ENCODE assay signal across 8 mouse cellular contexts in the genomic region with DNA sequence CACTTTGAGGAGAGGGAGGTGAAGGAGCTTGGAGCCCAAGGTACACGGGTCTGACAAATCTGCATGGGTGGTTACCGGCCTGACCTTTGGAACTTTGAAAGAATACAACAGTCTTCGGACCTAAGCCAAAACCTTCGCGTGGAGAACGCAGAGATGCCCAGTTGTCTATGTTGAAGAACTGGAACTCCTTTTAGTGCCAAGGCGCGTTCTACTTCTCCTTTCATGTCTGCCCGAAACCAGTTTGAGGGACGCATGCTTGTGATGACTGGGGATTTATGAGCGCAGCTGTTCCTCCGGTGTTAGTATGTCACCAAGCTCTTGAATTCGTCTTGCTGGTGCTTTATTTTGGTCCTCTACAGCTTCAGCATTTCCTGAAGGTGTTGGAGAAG. TPM values are rescaled to one million over a fixed set of nuclear protein-coding genes. Genes with fewer than 3 reads are reported as not detected.
DNase-seq lines count a peak whose midpoint lies in the region; ATAC-seq and TF ChIP-seq lines count a peak whose summit lies in the region.

No protein-coding gene starts in this region.

- WGBS in hindbrain, embryonic 13.5 days, result 84% methylated on average over 13 of the region's 13 CpGs
- WGBS in liver, embryonic 16.5 days (ENCODE audit: insufficient replicate concordance), result 43% methylated on average over 13 of the region's 13 CpGs

- intact Hi-C loops in left cerebral cortex, postnatal 10 days (cut with DNase I), result no loop called here

- H3K4me1 ChIP-seq in MEL (ENCODE audit: control insufficient read depth in 1 of 2, insufficient read depth in 2 of 2, low read length in 2 of 2), result peaks cover 2 to 28% of the 10 kb centered on the region in 2 experiments
- peaks cover 42% of the 10 kb centered on the region for H3K4me1 ChIP-seq in hindbrain, embryonic 13.5 days (replicated peaks)
- H3K4me1 ChIP-seq in liver, embryonic 16.5 days (ENCODE audit: control insufficient read depth, low read depth, low read length), result peaks cover 18% of the 10 kb centered on the region

- H3K36me3 ChIP-seq in MEL (ENCODE audit: control insufficient read depth in 1 of 2, insufficient read depth in 2 of 2, low read length in 2 of 2), result peaks cover 2 to 22% of the 10 kb centered on the region in 2 experiments
- H3K36me3 ChIP-seq in hindbrain, embryonic 13.5 days, result no peaks in the 10 kb centered on the region
- H3K36me3 ChIP-seq in liver, embryonic 16.5 days (ENCODE audit: control insufficient read depth, insufficient read depth), result no peaks in the 10 kb centered on the region
- H3K36me3 ChIP-seq in splenic B cell, adult 2 months (ENCODE audit: control insufficient read depth, insufficient read depth, low read length, poor library complexity, severe bottlenecking), result no peaks in the 10 kb centered on the region

- peaks cover 24% of the 10 kb centered on the region for H3K79me2 ChIP-seq in MEL (ENCODE audit: control insufficient read depth, insufficient read depth, low read length, poor library complexity)

- peak overlapping the region; percentile 97 to 99 for H3K4me3 ChIP-seq in MEL (ENCODE audit: control insufficient read depth in 1 of 2, insufficient read depth in 1 of 2, low read depth in 2 of 2, low read length in 2 of 2)
- peak overlapping the region; percentile 68 for H3K4me3 ChIP-seq in hindbrain, embryonic 13.5 days
- peak overlapping the region; percentile 84 for H3K4me3 ChIP-seq in liver, embryonic 16.5 days (ENCODE audit: low read depth, low read length)

- H3K27me3 ChIP-seq in MEL (ENCODE audit: control insufficient read depth in 1 of 2, insufficient read depth in 2 of 2, low read length in 2 of 2), result no peaks in the 10 kb centered on the region
- peaks cover 8% of the 10 kb centered on the region; the same call in 1 of the 2 replicates for H3K27me3 ChIP-seq in hindbrain, embryonic 13.5 days
- H3K27me3 ChIP-seq in liver, embryonic 16.5 days (ENCODE audit: control insufficient read depth, insufficient read depth, low read depth, low read length), result no peaks in the 10 kb centered on the region
- no peaks in the 10 kb centered on the region for H3K27me3 ChIP-seq in splenic B cell, adult 2 months (ENCODE audit: control insufficient read depth, insufficient read depth, low read length, poor library complexity, severe bottlenecking)

- no peak for ATAC-seq in hindbrain, embryonic 13.5 days (ENCODE audit: low FRiP score)
- ATAC-seq in liver, embryonic 16.5 days (ENCODE audit: low read depth), result no peak

- H3K9me3 ChIP-seq in MEL (replicated peaks; ENCODE audit: insufficient read depth, low read length), result no peaks in the 10 kb centered on the region
- H3K9me3 ChIP-seq in hindbrain, embryonic 13.5 days, result no peaks in the 10 kb centered on the region
- no peaks in the 10 kb centered on the region for H3K9me3 ChIP-seq in liver, embryonic 16.5 days (replicated peaks; ENCODE audit: control insufficient read depth, low read length)

- H3K27ac ChIP-seq in MEL (ENCODE audit: control insufficient read depth, low read depth, low read length), result peak overlapping the region; percentile 67
- no peak overlapping the region for H3K27ac ChIP-seq in hindbrain, embryonic 13.5 days
- H3K27ac ChIP-seq in liver, embryonic 16.5 days (ENCODE audit: low read length), result peak overlapping the region; percentile 80

- TF ChIP-seq CTCF in MEL (IDR thresholded peaks at IDR 0.05 in 2 of 3, conservative IDR thresholded peaks at IDR 0.05 in 1 of 3; ENCODE audit: control insufficient read depth in 1 of 3, insufficient read depth in 1 of 3, low read depth in 2 of 3, low read length in 3 of 3, poor library complexity in 1 of 3, severe bottlenecking in 1 of 3), result no peak

- no peak for TF ChIP-seq RAD21 in MEL (IDR thresholded peaks at IDR 0.05; ENCODE audit: low read depth, low read length)

- H3K4me2 ChIP-seq in hindbrain, embryonic 13.5 days, result peak overlapping the region; percentile 90
- H3K4me2 ChIP-seq in liver, embryonic 16.5 days (ENCODE audit: low read depth, low read length), result peak overlapping the region; percentile 85

- TF ChIP-seq POLR2A in MEL (IDR thresholded peaks at IDR 0.05; ENCODE audit: control insufficient read depth in 1 of 2, insufficient read depth in 1 of 2, low read depth in 1 of 2, low read length in 2 of 2, poor library complexity in 1 of 2), result no peak

- DNase-seq in adrenal gland, adult (ENCODE audit: inconsistent age in 2 of 2, low spot score in 1 of 2), result peak; percentile 15 to 40
- DNase-seq in adrenal gland, adult 8-10 months, result no peak
- peak; percentile 75 for DNase-seq in MEL (ENCODE audit: low read depth, low spot score)
- peak; percentile 77 for DNase-seq in splenic B cell, adult 2 months (ENCODE audit: low read depth, low spot score)
- DNase-seq in cerebellum, postnatal 14 days, result no peak
- DNase-seq in left cerebral cortex, postnatal 10 days (ENCODE audit: extremely low spot score in 1 of 2, low spot score in 2 of 2), result no peak

- peak in 1 of 2 experiments; percentile 9; a peak in 1 of 4 replicates for TF ChIP-seq EP300 in MEL (IDR thresholded peaks at IDR 0.05; ENCODE audit: low read depth in 1 of 2, low read length in 2 of 2)

- H3K9ac ChIP-seq in MEL (ENCODE audit: control insufficient read depth, low read depth, low read length, poor library complexity, severe bottlenecking), result peak overlapping the region; percentile 98
- peak overlapping the region; percentile 74; the same call in 1 of the 2 replicates for H3K9ac ChIP-seq in hindbrain, embryonic 13.5 days
- H3K9ac ChIP-seq in liver, embryonic 16.5 days (ENCODE audit: low read depth, low read length), result peak overlapping the region; percentile 83

TF ChIP-seq in MEL, 35 proteins besides CTCF, POLR2A, EP300 and RAD21:
- peak; percentile 45; the same call in 1 of the 2 replicates for TF ChIP-seq MYC (IDR thresholded peaks at IDR 0.05; ENCODE audit: low read depth, low read length)
- TF ChIP-seq ZC3H11A (IDR thresholded peaks at IDR 0.05; ENCODE audit: low read depth, low read length), result no peak
- no peak for TF ChIP-seq UBTF (IDR thresholded peaks at IDR 0.05; ENCODE audit: borderline replicate concordance, insufficient read depth, low read depth, low read length)
- TF ChIP-seq BHLHE40 (IDR thresholded peaks at IDR 0.05; ENCODE audit: borderline replicate concordance, low read depth, low read length), result no peak
- TF ChIP-seq RCOR1 (IDR thresholded peaks at IDR 0.05; ENCODE audit: low read depth, low read length), result no peak
- TF ChIP-seq POLR2AphosphoS5 (IDR thresholded peaks at IDR 0.05; ENCODE audit: borderline replicate concordance, low read depth, low read length), result no peak

RNA-seq across cellular contexts. Expression of gene Scamp2, which starts 1.0 kb away (rescaled TPM):
- 10 to 100 TPM; 62.3 to 78.5 (median 71.9) TPM for total RNA-seq in adrenal gland, adult 8-10 months (2022)
- total RNA-seq in MEL (2012; rRNA removed), result 32.4 and 35.4 TPM in 2 replicates
- polyA plus RNA-seq in MEL (2012; ENCODE audit: insufficient read depth in 1 of 2, insufficient read length in 2 of 2, low read depth in 1 of 2, low replicate concordance in 2 of 2, missing spikeins in 1 of 2), result 10 to 100 TPM in 1 of 2 experiments, not detected in 1; 51.4 TPM
- polyA plus RNA-seq in hindbrain, embryonic 13.5 days (2015; fragmentation: Nextera tagmentation; extraction: Ambion mirVana), result 56.9 and 58.8 TPM in 2 replicates
- 23.6 and 26.2 TPM in 2 replicates for polyA plus RNA-seq in liver, embryonic 16.5 days (2015; fragmentation: Nextera tagmentation; extraction: Ambion mirVana)
- total RNA-seq in left cerebral cortex, postnatal 10 days (2021), result 10 to 100 TPM; 25.7 to 29.9 TPM

RNA-seq across cellular contexts. Expression of gene Mpi, which starts 9.1 kb away (rescaled TPM):
- 10 to 100 TPM; 35.5 to 66.3 (median 46.1) TPM for total RNA-seq in adrenal gland, adult 8-10 months (2022)
- total RNA-seq in MEL (2012; rRNA removed), result 24.3 and 25.9 TPM in 2 replicates
- polyA plus RNA-seq in MEL (2012; ENCODE audit: insufficient read depth in 1 of 2, insufficient read length in 2 of 2, low read depth in 1 of 2, low replicate concordance in 2 of 2, missing spikeins in 1 of 2), result 10 to 100 TPM in 1 of 2 experiments, not detected in 1; 37.7 TPM
- polyA plus RNA-seq in hindbrain, embryonic 13.5 days (2015; fragmentation: Nextera tagmentation; extraction: Ambion mirVana), result 67.9 and 75.2 TPM in 2 replicates
- polyA plus RNA-seq in liver, embryonic 16.5 days (2015; fragmentation: Nextera tagmentation; extraction: Ambion mirVana), result 9.9 and 12.3 TPM in 2 replicates
- 10 to 100 TPM; 79.5 to 81.1 TPM for total RNA-seq in left cerebral cortex, postnatal 10 days (2021)

RNA-seq across cellular contexts. Expression of gene Fam219b, which starts 24.4 kb away (rescaled TPM):
- 10 to 100 TPM; 25.5 to 34.9 (median 31.0) TPM for total RNA-seq in adrenal gland, adult 8-10 months (2022)
- 12.7 and 16.4 TPM in 2 replicates for total RNA-seq in MEL (2012; rRNA removed)
- 10 to 100 TPM in 1 of 2 experiments, not detected in 1; 12.8 TPM for polyA plus RNA-seq in MEL (2012; ENCODE audit: insufficient read depth in 1 of 2, insufficient read length in 2 of 2, low read depth in 1 of 2, low replicate concordance in 2 of 2, missing spikeins in 1 of 2)
- polyA plus RNA-seq in hindbrain, embryonic 13.5 days (2015; fragmentation: Nextera tagmentation; extraction: Ambion mirVana), result 21.6 and 22.4 TPM in 2 replicates
- 5.3 and 5.7 TPM in 2 replicates for polyA plus RNA-seq in liver, embryonic 16.5 days (2015; fragmentation: Nextera tagmentation; extraction: Ambion mirVana)
- 10 to 100 TPM; 21.5 to 24.7 TPM for total RNA-seq in left cerebral cortex, postnatal 10 days (2021)

RNA-seq across cellular contexts. Expression of gene Ulk3, which starts 27.5 kb away (rescaled TPM):
- 10 to 100 TPM; 10.8 to 33.3 (median 19.5) TPM for total RNA-seq in adrenal gland, adult 8-10 months (2022)
- total RNA-seq in MEL (2012; rRNA removed), result 4.3 and 5.0 TPM in 2 replicates
- 10 to 100 TPM in 1 of 2 experiments, not detected in 1; 11.9 TPM for polyA plus RNA-seq in MEL (2012; ENCODE audit: insufficient read depth in 1 of 2, insufficient read length in 2 of 2, low read depth in 1 of 2, low replicate concordance in 2 of 2, missing spikeins in 1 of 2)
- 28.6 and 30.5 TPM in 2 replicates for polyA plus RNA-seq in hindbrain, embryonic 13.5 days (2015; fragmentation: Nextera tagmentation; extraction: Ambion mirVana)
- 5.2 and 5.5 TPM in 2 replicates for polyA plus RNA-seq in liver, embryonic 16.5 days (2015; fragmentation: Nextera tagmentation; extraction: Ambion mirVana)
- total RNA-seq in left cerebral cortex, postnatal 10 days (2021), result 10 to 100 TPM; 33.5 to 38.8 TPM

RNA-seq across cellular contexts. Expression of gene Cox5a, which starts 40.6 kb away (rescaled TPM):
- 100 to 1,000 TPM; 236 to 400 (median 335) TPM for total RNA-seq in adrenal gland, adult 8-10 months (2022)
- 364 and 367 TPM in 2 replicates for total RNA-seq in MEL (2012; rRNA removed)
- 100 to 1,000 TPM in 1 of 2 experiments, not detected in 1; 400 TPM for polyA plus RNA-seq in MEL (2012; ENCODE audit: insufficient read depth in 1 of 2, insufficient read length in 2 of 2, low read depth in 1 of 2, low replicate concordance in 2 of 2, missing spikeins in 1 of 2)
- 875 and 879 TPM in 2 replicates for polyA plus RNA-seq in hindbrain, embryonic 13.5 days (2015; fragmentation: Nextera tagmentation; extraction: Ambion mirVana)
- 266 and 275 TPM in 2 replicates for polyA plus RNA-seq in liver, embryonic 16.5 days (2015; fragmentation: Nextera tagmentation; extraction: Ambion mirVana)
- 100 to 1,000 TPM; 501 to 523 TPM for total RNA-seq in left cerebral cortex, postnatal 10 days (2021)

Comparison
In these comparisons a context has a peak if more than half of its experiments do, and no peak if none do; other contexts are left out.
1. DNase-seq: peak in adrenal gland, adult (2 of 2), MEL (single experiment) and splenic B cell, adult 2 months (single experiment); none in adrenal gland, adult 8-10 months (single experiment), cerebellum, postnatal 14 days (0 of 2) and left cerebral cortex, postnatal 10 days (0 of 2).
2. Peak in every context shown above with its lines, with median percentiles within 50 percentile points of each other: H3K4me3 ChIP-seq and H3K9ac ChIP-seq.